Mouse (Mus musculus) stomach, embryonic 15.5 days (tissue): ENCODE measurements at regions not wholly inside any gene's neighbourhood (a gene's known extent, or its start where the extent isn't known, plus 50 kb on each side); places are given as distances from the start of the nearest gene placed in this dataset.

ENCODE experiments used
- ATAC-seq: fragments of 200-750 bp; cut with Nextera tagmentation; 2 replicates; pipeline ENCODE4 v1.8.0; 2017; ENCODE audit warnings: low read depth, moderate number of reproducible peaks, moderate TSS enrichment; ENCODE audit not compliant: insufficient read depth, low FRiP score
- H3K27ac ChIP-seq: fragments of 300-500 bp; sonication (generic); 2 replicates; pipeline ENCODE4 v1.5.1; 2015; ENCODE audit warnings: mild to moderate bottlenecking, inconsistent platforms
- H3K27me3 ChIP-seq: fragments of 300-500 bp; sonication (generic); replicated peaks from 2 replicates; pipeline ENCODE4 v1.6.1; 2015; ENCODE audit warnings: inconsistent platforms
- H3K36me3 ChIP-seq: fragments of 300-500 bp; sonication (generic); 2 replicates; pipeline ENCODE4 v1.6.1; 2015; ENCODE audit warnings: inconsistent platforms
- H3K4me1 ChIP-seq: fragments of 300-500 bp; sonication (generic); 2 replicates; pipeline ENCODE4 v1.6.1; 2015; ENCODE audit warnings: inconsistent platforms
- H3K4me2 ChIP-seq: fragments of 300-500 bp; sonication (generic); 2 replicates; pipeline ENCODE4 v1.6.1; 2015; ENCODE audit warnings: mild to moderate bottlenecking, inconsistent platforms
- H3K4me3 ChIP-seq: fragments of 300-500 bp; sonication (generic); replicated peaks from 2 replicates; pipeline ENCODE4 v1.5.1; 2015; ENCODE audit warnings: inconsistent platforms
- H3K9ac ChIP-seq: fragments of 300-500 bp; sonication (generic); 2 replicates; pipeline ENCODE4 v1.6.1; 2015; ENCODE audit warnings: inconsistent platforms
- H3K9me3 ChIP-seq: fragments of 300-500 bp; sonication (generic); 2 replicates; pipeline ENCODE4 v1.6.1; 2016; ENCODE audit warnings: inconsistent platforms
- WGBS: fragments of 180-500 bp; shearing (Covaris S2); methylation state at CpG from one replicate; pipeline ENCODE4 v1.1.7; 2015; 5-methylcytosine and 5-hydroxymethylcytosine counted together

- Histone ChIP-seq H3K36me3 (no peaks in the 10 kb centered on the region), H3K9ac (no peak overlapping the region), H3K27ac (no peak overlapping the region), H3K4me3 (no peak overlapping the region), H3K4me2 (no peak overlapping the region), H3K27me3 (no peaks in the 10 kb centered on the region), H3K9me3 (no peaks in the 10 kb centered on the region), H3K4me1 (no peaks in the 10 kb centered on the region)
- ATAC-seq: no peak
- 75% methylated on average over 5 of the region's 5 CpGs for WGBS
Measured at GRCm38 (mm10) chr6:135642711-135643110, 280.4 kb downstream of the Emp1 start.

- no peaks in the 10 kb centered on the region for H3K36me3 ChIP-seq
- H3K27ac ChIP-seq: no peak overlapping the region
- no peak overlapping the region for H3K9ac ChIP-seq
- H3K27me3 ChIP-seq: no peaks in the 10 kb centered on the region
- no peaks in the 10 kb centered on the region for H3K4me1 ChIP-seq
- H3K4me2 ChIP-seq: no peak overlapping the region
- WGBS: 75% methylated on average over 1 of the region's 1 CpGs
- no peak for ATAC-seq
- H3K4me3 ChIP-seq: no peak overlapping the region
- no peaks in the 10 kb centered on the region for H3K9me3 ChIP-seq
Measured at GRCm38 (mm10) chr6:135646177-135646576, 283.8 kb downstream of the Emp1 start.

GRCm38 (mm10) chr6:135653002-135653401 lies 290.7 kb downstream of the Emp1 start:
- no peak overlapping the region for H3K4me3 ChIP-seq
- no peaks in the 10 kb centered on the region for H3K27me3 ChIP-seq
- H3K9ac ChIP-seq: no peak overlapping the region
- WGBS: 82% methylated on average over 3 of the region's 3 CpGs
- no peak overlapping the region for H3K27ac ChIP-seq
- H3K4me2 ChIP-seq: no peak overlapping the region
- H3K4me1 ChIP-seq: no peaks in the 10 kb centered on the region
- no peaks in the 10 kb centered on the region for H3K36me3 ChIP-seq
- ATAC-seq: no peak
- H3K9me3 ChIP-seq: no peaks in the 10 kb centered on the region

GRCm38 (mm10) chr6:135662386-135662785 lies 300.0 kb downstream of the Emp1 start:
- Histone ChIP-seq H3K4me1 (no peaks in the 10 kb centered on the region), H3K27ac (no peak overlapping the region), H3K4me3 (no peak overlapping the region), H3K9ac (no peak overlapping the region), H3K9me3 (no peaks in the 10 kb centered on the region), H3K27me3 (no peaks in the 10 kb centered on the region), H3K36me3 (no peaks in the 10 kb centered on the region), H3K4me2 (no peak overlapping the region)
- no peak for ATAC-seq
- WGBS: 89% methylated on average over 3 of the region's 3 CpGs

- ATAC-seq: no peak
- WGBS: 80% methylated on average over 4 of the region's 4 CpGs
- H3K27me3 ChIP-seq: no peaks in the 10 kb centered on the region
- no peaks in the 10 kb centered on the region for H3K4me1 ChIP-seq
- H3K27ac ChIP-seq: no peak overlapping the region
- no peak overlapping the region for H3K9ac ChIP-seq
- H3K9me3 ChIP-seq: no peaks in the 10 kb centered on the region
- H3K4me3 ChIP-seq: no peak overlapping the region
- H3K36me3 ChIP-seq: no peaks in the 10 kb centered on the region
- no peak overlapping the region for H3K4me2 ChIP-seq
Measured at GRCm38 (mm10) chr6:135662801-135663537, 300.6 kb downstream of the Emp1 start.
